Mouse (Mus musculus): ENCODE results near the gene Ccdc28b. TPM values are rescaled to one million over a fixed set of nuclear protein-coding genes. Genes with fewer than 3 reads are reported as not detected.

Ccdc28b gene
- total RNA-seq, 2 experiments from 2014 or later, result 55.7 to 59.1 TPM

GRCm38 (mm10) chr4:129624281-129625028, 708 bp upstream of the Ccdc28b start:
- DNase-seq (ENCODE audit: low spot score in 2 of 2), result peak; percentile 91 to 92

DNA sequence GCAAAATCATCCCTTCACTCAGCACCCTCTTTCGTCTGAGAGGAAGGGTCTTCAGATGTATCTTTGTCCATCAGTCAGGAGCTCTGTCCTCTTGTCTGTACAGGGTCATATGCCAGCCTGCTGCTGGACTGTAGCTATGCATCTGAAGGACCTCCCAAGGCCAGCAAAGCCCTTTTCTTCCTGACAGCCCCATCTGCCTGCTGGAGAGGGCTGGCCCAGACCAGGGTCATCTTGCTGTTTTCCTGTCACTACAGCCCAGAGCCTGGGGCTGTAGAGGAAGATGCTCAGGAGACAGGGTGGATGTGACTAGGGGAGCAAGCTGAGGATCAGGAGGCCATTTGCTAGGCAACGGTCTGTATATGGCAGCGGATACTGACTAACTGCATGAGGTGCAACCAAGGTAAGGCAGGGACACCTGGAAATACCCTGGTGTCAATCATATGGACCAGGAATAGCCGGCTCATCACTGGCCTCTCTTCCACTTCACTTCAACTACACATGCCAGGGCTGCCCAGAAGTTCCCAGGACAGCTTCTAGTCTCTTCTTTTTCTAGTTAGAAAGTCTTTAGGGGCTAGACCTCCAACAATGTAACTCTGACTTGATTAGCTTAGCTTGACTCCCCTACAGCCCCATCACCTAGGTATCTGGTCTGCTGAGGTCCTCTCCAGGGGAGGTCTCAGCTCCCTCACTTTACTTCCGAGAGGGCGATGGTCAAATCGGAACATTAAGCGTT, 778 bp downstream of the Ccdc28b start:
- DNase-seq (ENCODE audit: low spot score in 2 of 2), result no peak

DNA sequence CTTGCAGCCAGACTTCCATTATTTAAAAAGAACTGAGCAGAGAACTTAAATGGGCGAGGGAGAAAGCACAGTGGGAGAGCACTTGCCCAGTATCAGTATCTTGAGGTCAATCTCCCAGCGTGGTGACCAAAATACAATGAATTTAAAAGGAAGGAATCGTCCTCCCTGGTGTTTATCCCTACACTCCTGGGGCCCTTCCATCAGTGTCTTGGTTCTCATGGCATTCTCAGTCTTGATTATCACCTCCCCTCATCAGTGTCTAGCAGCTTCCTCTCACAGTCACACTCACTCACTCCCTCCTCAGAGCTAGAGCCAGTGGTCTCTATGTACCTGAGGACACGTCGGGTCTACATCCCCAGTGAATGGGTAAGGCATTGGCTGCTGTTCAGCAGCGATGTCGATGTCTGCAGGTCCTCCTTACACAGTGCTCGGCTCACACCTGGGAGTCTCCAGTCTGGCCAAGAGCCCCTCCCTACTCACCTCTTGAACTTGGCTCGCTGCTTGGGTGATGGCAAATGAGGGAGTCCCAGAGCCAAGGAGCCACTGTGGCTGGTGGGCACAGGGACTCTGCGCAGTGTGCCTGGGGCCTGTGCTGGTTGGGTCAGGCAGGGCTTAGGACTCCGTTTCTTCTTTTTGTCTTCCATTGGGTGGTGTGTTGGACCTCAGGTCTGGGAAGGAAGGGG, 1.5 kb downstream of the Ccdc28b start:
- DNase-seq (ENCODE audit: low spot score in 2 of 2), result no peak

DNA sequence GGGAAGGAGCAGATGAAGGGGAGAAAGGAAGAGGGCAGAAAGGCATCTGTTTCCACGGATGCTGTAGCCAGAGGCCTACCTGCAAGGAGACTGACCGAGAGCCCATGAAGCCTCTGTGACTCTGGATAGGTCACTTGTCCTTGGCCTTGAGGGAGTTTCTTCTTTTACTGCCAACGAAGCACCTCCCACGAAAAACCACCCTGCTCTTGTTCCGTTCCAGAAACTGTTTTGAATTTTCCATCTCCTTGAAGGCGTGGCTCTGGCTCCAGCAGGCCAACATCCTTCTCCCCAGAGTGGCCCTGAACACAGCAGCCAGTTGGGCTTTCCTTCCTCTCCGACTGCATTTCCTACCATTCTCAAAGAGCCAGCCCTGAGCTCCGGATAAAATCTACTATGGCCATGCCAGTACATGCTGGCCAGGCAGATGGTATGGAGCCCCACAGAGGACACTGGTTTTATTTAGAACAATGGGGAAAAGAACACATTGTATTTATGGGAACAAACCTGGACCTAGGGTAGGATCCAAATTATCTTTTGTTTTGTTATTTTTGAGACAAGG, 2.4 kb downstream of the Ccdc28b start:
- DNase-seq (ENCODE audit: low spot score in 2 of 2), result no peak

DNA sequence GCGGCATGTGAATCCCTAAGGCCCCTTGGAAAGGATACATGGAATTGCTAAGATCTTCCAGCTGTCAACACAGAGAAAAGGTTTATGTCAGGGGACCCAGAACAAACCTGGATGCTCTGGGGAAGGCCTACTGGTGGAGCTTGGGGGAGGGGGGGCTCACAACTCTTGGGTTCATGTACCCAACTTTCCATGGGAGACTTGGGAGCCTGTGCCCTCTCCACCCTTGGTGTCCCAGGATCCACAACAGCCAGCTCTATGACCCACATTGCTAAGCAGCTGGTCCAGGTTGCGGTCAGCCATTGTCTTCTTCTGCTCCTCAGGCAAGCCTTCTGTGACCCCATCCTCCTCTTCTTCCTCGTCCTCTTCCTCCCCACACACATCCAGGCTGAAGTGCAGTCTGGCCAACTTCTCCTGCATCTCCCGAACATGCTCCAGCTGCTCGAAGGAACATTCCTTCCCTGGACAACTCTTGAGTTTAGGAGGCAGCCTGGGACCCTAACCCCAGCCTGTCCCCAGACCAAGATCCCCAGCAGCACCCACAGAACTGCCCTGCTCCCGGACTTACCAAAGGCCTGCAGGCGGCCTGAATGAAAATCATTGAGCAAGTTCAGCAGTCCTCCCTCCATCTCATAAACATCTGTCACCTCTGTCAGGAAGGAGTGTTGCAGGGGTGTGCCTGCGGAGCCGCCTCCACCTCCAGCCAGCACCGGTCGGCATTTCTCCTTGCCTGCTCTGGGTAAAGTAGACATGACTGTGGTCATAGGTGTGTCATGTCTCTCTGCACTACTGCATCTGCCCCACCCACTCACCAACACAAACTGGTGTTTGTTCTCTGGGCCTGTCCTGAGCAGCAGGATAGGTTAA, 3.1 kb downstream of the Ccdc28b start:
- DNase-seq (ENCODE audit: low spot score in 2 of 2), result no peak

DNA sequence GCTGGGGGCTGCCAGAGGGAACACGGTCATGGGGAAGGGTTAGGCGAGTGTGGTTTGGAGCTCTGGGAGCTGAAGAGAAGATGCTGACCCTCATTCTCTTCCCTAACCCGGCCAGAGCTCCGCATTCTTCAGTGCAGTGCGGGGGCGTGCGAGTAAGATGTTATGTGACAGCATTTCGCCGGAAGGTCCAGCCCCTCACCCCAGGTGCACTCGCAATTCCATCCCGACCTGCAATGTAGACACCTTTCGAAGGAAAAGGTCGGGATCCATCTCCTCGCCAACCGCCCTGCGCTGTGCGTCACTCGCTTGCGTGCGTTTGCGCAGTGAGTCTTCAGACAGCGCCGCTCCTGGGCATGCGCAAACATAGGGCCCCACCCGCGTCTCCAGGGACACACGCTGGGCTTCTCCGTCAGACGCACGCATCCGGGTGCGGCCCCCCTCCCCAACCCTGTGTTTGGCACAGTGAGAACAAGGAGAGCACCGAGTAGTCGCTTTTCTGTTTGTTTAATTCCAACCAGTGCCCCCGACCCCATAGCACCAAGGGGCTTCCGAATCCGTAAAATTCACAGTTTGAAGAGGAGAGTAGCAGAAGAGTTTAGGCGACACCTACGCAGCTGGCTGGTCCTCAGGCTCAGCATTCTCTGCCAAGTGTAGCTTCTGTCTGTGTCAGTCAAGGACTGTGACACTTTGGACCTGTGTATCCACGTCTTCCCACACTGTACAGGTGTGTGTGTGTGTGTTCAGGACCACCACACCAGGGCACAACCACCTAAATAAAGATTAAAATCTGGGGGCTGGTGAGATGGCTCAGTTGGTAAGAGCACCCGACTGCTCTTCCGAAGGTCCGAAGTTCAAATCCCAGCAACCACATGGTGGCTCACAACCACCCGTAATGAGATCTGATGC, 4.7 kb downstream of the Ccdc28b start, which contains the start of gene Iqcc:
Iqcc (minus strand) TSS at position 314 of the 906 bp plus-strand sequence.
- DNase-seq (ENCODE audit: low spot score in 2 of 2), result peak; percentile 95 to 98

GRCm38 (mm10) chr4:129618031-129618430, 5.7 kb downstream of the Ccdc28b start:
- no peak for DNase-seq (ENCODE audit: low spot score in 2 of 2)

DNA sequence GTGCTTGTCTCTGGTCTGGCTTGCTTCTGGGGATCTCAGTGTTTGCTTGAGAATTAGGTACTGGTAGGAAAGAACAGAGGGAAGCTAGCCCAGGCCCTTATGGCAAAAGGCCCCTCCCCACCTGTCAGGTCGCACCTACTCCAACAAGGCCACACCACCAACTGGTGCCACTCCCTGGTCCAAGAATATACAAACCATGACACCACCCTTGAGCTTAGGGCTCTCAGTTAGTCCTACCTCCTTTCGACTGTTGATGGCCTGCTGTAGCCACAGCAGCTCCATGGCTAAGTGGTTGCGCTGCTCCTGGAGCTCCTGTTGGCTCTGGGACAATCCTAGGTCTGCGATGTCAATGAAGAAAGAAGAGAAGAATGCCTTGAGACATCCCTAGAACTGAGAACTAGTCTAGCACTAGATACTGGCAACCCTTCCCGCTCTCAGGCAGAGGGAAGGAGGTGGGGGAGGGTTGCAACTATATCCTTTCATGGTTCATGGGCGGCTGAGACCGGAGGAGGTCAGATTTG, 6.6 kb downstream of the Ccdc28b start:
- DNase-seq (ENCODE audit: low spot score in 2 of 2), result no peak

GRCm38 (mm10) chr4:129616631-129617030, 7.1 kb downstream of the Ccdc28b start:
- no peak for DNase-seq (ENCODE audit: low spot score in 2 of 2)

GRCm38 (mm10) chr4:129615801-129616290, 7.9 kb downstream of the Ccdc28b start:
- DNase-seq (ENCODE audit: low spot score in 2 of 2), result no peak

DNA sequence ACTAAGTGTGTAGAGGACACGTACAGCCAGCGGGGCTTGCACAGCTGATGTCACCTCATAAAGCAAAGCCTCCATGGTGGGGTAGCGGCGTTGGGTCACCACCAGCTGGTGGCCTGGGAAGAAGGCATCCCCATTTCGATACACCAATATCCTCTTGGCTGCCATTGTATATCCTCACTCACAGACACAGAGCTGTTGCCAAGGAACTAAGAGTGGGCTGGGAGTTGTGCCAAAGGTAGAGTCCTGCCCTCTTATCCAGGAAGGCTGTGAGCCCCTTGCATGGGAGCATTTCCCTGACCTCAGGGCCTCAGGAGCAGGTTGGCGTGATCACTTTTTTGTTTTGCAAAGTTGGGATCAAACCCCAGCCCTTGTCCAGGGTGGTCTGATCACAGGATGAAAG, 9.7 kb downstream of the Ccdc28b start, which contains the start of gene Dcdc2b:
Dcdc2b (minus strand) TSS at position 165 of the 400 bp plus-strand sequence.
- no peak for DNase-seq (ENCODE audit: low spot score in 2 of 2)

- no peak for DNase-seq (ENCODE audit: low spot score in 2 of 2)
Measured at GRCm38 (mm10) chr4:129610472-129610871, 13.3 kb downstream of the Ccdc28b start.

GRCm38 (mm10) chr4:129610026-129610425, 13.7 kb downstream of the Ccdc28b start:
- DNase-seq (ENCODE audit: low spot score in 2 of 2), result no peak

DNA sequence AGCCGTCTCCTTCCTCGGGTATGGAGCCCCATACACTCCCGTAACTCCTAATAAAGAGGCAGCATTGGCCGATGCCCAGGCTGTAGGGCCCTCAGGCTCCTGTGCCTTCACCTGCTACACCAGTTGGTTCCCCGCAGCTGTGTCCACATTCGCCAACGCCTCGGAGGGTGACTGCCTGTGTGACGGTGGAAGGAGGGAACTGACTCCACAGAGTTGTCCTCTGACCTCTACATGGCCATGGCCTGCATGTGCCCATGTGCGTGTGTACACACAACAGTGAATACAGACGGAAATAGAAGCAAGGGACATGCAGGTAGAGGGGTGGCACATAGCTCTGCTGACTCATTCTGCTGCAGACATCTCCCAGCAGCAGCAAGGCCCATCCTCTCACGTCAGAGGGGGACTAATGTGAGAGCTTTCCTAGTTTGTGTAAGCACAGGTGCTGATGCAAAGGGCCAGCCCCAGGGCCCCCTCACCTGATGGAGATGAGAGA, 14.6 kb downstream of the Ccdc28b start:
- DNase-seq (ENCODE audit: low spot score in 2 of 2), result no peak

- DNase-seq (ENCODE audit: low spot score in 2 of 2), result peak; percentile 70 to 85
Measured at GRCm38 (mm10) chr4:129608426-129609025, 15.2 kb downstream of the Ccdc28b start.

DNA sequence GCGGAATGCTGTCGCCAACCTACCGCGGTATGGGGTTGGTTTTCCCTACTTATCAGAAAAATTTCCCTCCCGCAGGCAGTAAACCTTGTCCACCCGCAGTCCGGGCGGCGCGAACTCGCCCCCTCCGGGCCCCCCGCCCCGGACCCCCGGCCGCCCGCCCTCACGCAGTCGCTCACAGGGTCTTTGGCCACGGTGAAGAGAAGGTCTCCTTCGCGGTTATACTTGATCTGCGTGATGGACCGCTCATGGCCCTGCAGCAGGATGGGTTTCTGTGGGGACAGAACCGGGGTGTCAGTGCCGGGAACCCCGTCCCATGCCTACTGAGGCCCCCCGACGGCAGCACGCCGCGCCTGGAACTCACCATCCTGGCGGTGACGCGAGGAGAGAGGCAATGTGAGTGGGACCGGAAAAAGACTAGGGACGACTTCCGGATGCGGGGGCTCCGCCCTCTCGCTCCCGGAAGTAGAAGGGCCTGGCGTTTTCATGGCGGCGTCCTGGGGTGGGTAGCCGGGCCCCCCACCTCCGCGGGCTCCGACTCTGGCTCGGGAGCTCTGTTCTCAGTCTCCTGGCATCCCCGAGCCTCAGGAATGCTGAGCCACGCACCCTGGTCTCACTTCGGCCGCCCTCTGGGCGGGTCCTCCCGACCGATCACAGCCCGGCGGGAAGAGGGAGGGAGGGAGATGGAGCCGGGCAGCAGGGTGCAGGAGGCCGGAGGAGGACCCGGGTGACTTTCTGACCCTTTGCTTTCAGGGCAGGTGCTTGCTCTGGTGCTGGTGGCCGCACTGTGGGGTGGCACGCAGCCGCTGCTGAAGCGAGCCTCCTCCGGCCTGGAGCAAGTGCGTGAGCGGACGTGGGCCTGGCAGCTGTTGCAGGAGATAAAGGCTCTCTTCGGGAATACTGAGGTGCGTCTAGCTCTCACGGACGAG, 23.3 kb downstream of the Ccdc28b start, which contains the start of the genes Eif3i and Tmem234:
Eif3i (minus strand) TSS at position 416 of the 926 bp plus-strand sequence.
Tmem234 (plus strand) TSS at position 436 of the 926 bp plus-strand sequence.
- DNase-seq (ENCODE audit: low spot score in 2 of 2), result peak; percentile 80 to 88

- DNase-seq (ENCODE audit: low spot score in 2 of 2), result no peak
Measured at GRCm38 (mm10) chr4:129588865-129589264, 34.9 kb downstream of the Ccdc28b start.

Data from layer of hippocampus, adult 18-20 months (tissue).